Mouse (Mus musculus): ENCODE measurements around the gene Xrcc3. TPM values are rescaled to one million over a fixed set of nuclear protein-coding genes. Genes with fewer than 3 reads are reported as not detected.

Gene Xrcc3
- polyA plus RNA-seq, 1 experiment from 2014 or later: 2.1 TPM

DNA sequence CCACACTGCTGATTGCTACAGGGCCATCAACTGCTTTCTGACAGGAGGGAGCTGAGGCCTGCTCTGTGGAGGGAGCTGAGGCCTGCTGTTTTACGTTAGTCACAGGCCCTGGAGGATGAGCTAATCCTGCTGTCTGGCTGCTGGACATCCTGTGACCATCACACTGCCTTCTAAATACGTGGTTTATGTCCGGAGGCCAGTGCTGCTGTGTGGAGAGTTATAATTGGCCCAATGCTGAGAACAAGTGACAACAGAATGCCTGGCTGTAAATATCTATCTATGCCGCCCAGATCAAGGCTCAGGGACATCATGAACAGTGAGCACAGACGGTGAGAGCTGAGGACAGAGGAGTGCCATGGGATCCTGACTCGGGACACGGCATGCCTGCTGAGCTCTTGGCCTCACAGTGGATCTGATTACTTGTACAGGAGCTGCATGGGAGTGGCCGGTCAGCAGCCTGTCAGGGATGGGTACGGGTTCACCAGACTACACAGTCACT lies 34.7 kb upstream of the Xrcc3 start:
- Histone ChIP-seq H3K4me2 (ENCODE audit: low read depth, low read length) (no peak overlapping the region), H3K9me3 (ENCODE audit: low read length) (no peaks in the 10 kb centered on the region), H3K4me3 (ENCODE audit: low read depth, low read length) (no peak overlapping the region), H3K27ac (ENCODE audit: low read depth) (no peak overlapping the region), H3K36me3 (replicated peaks; ENCODE audit: insufficient read depth, low read length) (no peaks in the 10 kb centered on the region), H3K27me3 (ENCODE audit: insufficient read depth, low read length) (no peaks in the 10 kb centered on the region), H3K9ac (replicated peaks) (no peak overlapping the region), H3K4me1 (ENCODE audit: insufficient read depth) (no peaks in the 10 kb centered on the region)
- TF ChIP-seq EP300 (IDR thresholded peaks at IDR 0.05; ENCODE audit: low read depth): no peak
- DNase-seq (no peak), ATAC-seq (no peak)
- WGBS (ENCODE audit: insufficient replicate concordance): 85% methylated on average over 9 of the region's 9 CpGs

DNA sequence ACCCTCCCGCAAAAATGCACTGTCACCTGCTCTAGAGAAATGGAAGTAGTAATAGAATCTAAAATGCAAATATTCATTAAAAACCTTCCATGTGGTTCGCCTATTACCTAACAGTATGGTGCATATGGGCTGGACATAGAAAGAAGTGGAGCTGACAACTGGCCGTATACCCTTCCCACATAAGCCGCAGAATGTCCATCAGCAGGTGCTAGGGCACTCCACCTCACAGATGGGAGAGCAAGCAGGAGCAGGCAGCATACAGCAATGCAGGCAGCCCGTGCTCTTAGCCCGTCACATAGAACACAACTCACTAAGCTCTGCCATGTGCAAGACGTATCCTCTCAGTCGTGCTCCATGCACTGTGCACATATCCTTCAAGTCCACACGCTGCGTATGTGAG lies 33.1 kb upstream of the Xrcc3 start:
- Histone ChIP-seq H3K27ac (ENCODE audit: low read depth) (no peak overlapping the region), H3K4me3 (ENCODE audit: low read depth, low read length) (no peak overlapping the region), H3K27me3 (ENCODE audit: insufficient read depth, low read length) (no peaks in the 10 kb centered on the region), H3K4me2 (ENCODE audit: low read depth, low read length) (no peak overlapping the region), H3K36me3 (replicated peaks; ENCODE audit: insufficient read depth, low read length) (no peaks in the 10 kb centered on the region), H3K9me3 (ENCODE audit: low read length) (no peaks in the 10 kb centered on the region), H3K4me1 (ENCODE audit: insufficient read depth) (peaks cover 2% of the 10 kb centered on the region; the same call in 1 of the 2 replicates), H3K9ac (replicated peaks) (no peak overlapping the region)
- ATAC-seq (no peak), DNase-seq (no peak)
- WGBS (ENCODE audit: insufficient replicate concordance): 79% methylated on average over 10 of the region's 10 CpGs
- TF ChIP-seq CTCF (IDR thresholded peaks at IDR 0.05; ENCODE audit: low read depth) (no peak), EP300 (IDR thresholded peaks at IDR 0.05; ENCODE audit: low read depth) (no peak)

DNA sequence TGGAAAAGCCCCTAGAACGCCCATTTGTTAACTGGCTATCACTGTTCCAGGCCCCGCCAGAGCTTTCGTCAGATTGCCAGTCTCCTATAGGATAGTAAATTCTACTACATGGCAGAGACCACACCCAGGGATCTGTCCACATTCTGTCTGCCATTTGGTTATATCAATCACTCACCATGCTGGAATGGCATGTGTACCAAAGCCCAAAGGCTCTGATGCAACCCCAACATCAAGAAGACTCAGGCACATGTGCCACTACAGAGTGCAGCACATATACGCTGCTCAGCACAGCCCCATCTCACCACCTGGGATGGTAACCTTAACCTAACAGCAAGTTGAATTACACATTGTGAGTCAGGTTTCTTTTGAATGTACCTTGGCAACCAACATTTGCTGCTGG lies 32.3 kb upstream of the Xrcc3 start:
- H3K27me3 ChIP-seq (ENCODE audit: insufficient read depth, low read length): no peaks in the 10 kb centered on the region
- DNase-seq (no peak), ATAC-seq (no peak)
- 84% methylated on average over 4 of the region's 4 CpGs for WGBS (ENCODE audit: insufficient replicate concordance)
- peaks cover 2% of the 10 kb centered on the region; the same call in 1 of the 2 replicates for H3K4me1 ChIP-seq (ENCODE audit: insufficient read depth)
- no peaks in the 10 kb centered on the region for H3K9me3 ChIP-seq (ENCODE audit: low read length)
- TF ChIP-seq EP300 (IDR thresholded peaks at IDR 0.05; ENCODE audit: low read depth): no peak
- no peak for TF ChIP-seq CTCF (IDR thresholded peaks at IDR 0.05; ENCODE audit: low read depth)
- no peak overlapping the region for H3K4me2 ChIP-seq (ENCODE audit: low read depth, low read length)
- H3K27ac ChIP-seq (ENCODE audit: low read depth): no peak overlapping the region
- H3K4me3 ChIP-seq (ENCODE audit: low read depth, low read length): no peak overlapping the region
- H3K36me3 ChIP-seq (replicated peaks; ENCODE audit: insufficient read depth, low read length): no peaks in the 10 kb centered on the region
- H3K9ac ChIP-seq (replicated peaks): no peak overlapping the region

DNA sequence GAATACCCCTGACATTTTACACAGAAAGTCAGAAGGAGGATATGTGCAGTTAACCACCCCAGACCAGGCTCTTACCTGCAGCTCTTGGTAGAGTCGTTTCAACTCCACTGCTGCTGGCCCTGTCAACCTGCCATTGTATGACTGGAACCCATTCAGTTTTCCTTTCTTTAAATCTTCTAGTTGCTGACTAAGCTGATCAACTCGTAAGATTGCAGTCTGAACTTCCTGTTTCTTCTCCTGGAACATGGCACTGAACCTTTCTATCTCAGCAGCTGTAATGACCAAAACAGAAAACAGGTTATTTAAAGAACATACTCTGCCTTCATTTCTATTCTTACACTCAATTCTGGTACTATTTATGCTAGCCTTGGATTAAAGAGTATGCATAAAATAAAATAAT lies 29.8 kb upstream of the Xrcc3 start:
- peaks cover 2% of the 10 kb centered on the region; the same call in 1 of the 2 replicates for H3K4me1 ChIP-seq (ENCODE audit: insufficient read depth)
- TF ChIP-seq CTCF (IDR thresholded peaks at IDR 0.05; ENCODE audit: low read depth) (no peak), EP300 (IDR thresholded peaks at IDR 0.05; ENCODE audit: low read depth) (no peak)
- no peaks in the 10 kb centered on the region for H3K27me3 ChIP-seq (ENCODE audit: insufficient read depth, low read length)
- no peak overlapping the region for H3K27ac ChIP-seq (ENCODE audit: low read depth)
- ATAC-seq: no peak
- H3K36me3 ChIP-seq (replicated peaks; ENCODE audit: insufficient read depth, low read length): peaks cover 13% of the 10 kb centered on the region
- H3K9ac ChIP-seq (replicated peaks): no peak overlapping the region
- no peaks in the 10 kb centered on the region for H3K9me3 ChIP-seq (ENCODE audit: low read length)
- H3K4me3 ChIP-seq (ENCODE audit: low read depth, low read length): no peak overlapping the region
- H3K4me2 ChIP-seq (ENCODE audit: low read depth, low read length): no peak overlapping the region
- 40% methylated on average over 2 of the region's 2 CpGs for WGBS (ENCODE audit: insufficient replicate concordance)
- DNase-seq: no peak

GRCm38 (mm10) chr12:111842565-111843433 lies 29.1 kb upstream of the Xrcc3 start:
- Histone ChIP-seq H3K4me1 (ENCODE audit: insufficient read depth) (peaks cover 2% of the 10 kb centered on the region; the same call in 1 of the 2 replicates), H3K27ac (ENCODE audit: low read depth) (peak overlapping the region; percentile 22; the same call in 1 of the 2 replicates), H3K9me3 (ENCODE audit: low read length) (no peaks in the 10 kb centered on the region), H3K9ac (replicated peaks) (no peak overlapping the region), H3K4me3 (ENCODE audit: low read depth, low read length) (no peak overlapping the region), H3K36me3 (replicated peaks; ENCODE audit: insufficient read depth, low read length) (peaks cover 13% of the 10 kb centered on the region), H3K27me3 (ENCODE audit: insufficient read depth, low read length) (no peaks in the 10 kb centered on the region), H3K4me2 (ENCODE audit: low read depth, low read length) (no peak overlapping the region)
- TF ChIP-seq CTCF (IDR thresholded peaks at IDR 0.05; ENCODE audit: low read depth): peak; percentile 24; the same call in 1 of the 2 replicates
- TF ChIP-seq EP300 (IDR thresholded peaks at IDR 0.05; ENCODE audit: low read depth): no peak
- WGBS (ENCODE audit: insufficient replicate concordance): 63% methylated on average over 15 of the region's 15 CpGs
- DNase-seq (no peak), ATAC-seq (peak; percentile 56)

DNA sequence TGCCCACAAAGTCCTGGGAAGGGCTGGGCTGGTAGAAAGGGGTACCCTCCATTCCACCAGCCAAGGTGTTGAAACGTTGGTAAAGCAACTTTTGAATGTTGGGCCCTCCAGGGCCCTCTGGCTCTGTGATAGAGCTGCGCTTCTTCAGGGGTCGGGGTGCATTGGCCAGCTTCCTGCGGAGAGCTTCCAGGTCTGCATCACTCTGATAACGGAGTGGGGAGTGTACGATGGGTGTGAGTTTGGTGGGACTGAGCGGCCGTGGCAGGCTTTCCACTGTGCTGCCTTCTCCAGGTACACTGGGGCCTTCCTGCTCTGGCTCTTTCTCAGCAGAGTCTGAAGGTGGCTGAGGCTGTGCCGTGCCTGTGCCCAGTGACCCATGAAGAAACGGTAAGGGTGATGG lies 19.8 kb upstream of the Xrcc3 start:
- Histone ChIP-seq H3K27me3 (ENCODE audit: insufficient read depth, low read length) (no peaks in the 10 kb centered on the region), H3K27ac (ENCODE audit: low read depth) (no peak overlapping the region), H3K9me3 (ENCODE audit: low read length) (no peaks in the 10 kb centered on the region), H3K4me1 (ENCODE audit: insufficient read depth) (no peaks in the 10 kb centered on the region), H3K4me2 (ENCODE audit: low read depth, low read length) (peak overlapping the region; percentile 3; the same call in 1 of the 2 replicates), H3K4me3 (ENCODE audit: low read depth, low read length) (no peak overlapping the region), H3K9ac (replicated peaks) (no peak overlapping the region), H3K36me3 (replicated peaks; ENCODE audit: insufficient read depth, low read length) (peaks cover 43% of the 10 kb centered on the region)
- no peak for TF ChIP-seq CTCF (IDR thresholded peaks at IDR 0.05; ENCODE audit: low read depth)
- TF ChIP-seq EP300 (IDR thresholded peaks at IDR 0.05; ENCODE audit: low read depth): no peak
- peak; percentile 81 for ATAC-seq
- DNase-seq: no peak
- 63% methylated on average over 10 of the region's 10 CpGs for WGBS (ENCODE audit: insufficient replicate concordance)

Measured in liver, postnatal 0 days (tissue).